Mouse (Mus musculus): ENCODE measurements around the gene C1qtnf6. TPM values are rescaled to one million over a fixed set of nuclear protein-coding genes. Genes with fewer than 3 reads are reported as not detected.

Gene C1qtnf6
- total RNA-seq (2023), result 0.64 TPM

DNA sequence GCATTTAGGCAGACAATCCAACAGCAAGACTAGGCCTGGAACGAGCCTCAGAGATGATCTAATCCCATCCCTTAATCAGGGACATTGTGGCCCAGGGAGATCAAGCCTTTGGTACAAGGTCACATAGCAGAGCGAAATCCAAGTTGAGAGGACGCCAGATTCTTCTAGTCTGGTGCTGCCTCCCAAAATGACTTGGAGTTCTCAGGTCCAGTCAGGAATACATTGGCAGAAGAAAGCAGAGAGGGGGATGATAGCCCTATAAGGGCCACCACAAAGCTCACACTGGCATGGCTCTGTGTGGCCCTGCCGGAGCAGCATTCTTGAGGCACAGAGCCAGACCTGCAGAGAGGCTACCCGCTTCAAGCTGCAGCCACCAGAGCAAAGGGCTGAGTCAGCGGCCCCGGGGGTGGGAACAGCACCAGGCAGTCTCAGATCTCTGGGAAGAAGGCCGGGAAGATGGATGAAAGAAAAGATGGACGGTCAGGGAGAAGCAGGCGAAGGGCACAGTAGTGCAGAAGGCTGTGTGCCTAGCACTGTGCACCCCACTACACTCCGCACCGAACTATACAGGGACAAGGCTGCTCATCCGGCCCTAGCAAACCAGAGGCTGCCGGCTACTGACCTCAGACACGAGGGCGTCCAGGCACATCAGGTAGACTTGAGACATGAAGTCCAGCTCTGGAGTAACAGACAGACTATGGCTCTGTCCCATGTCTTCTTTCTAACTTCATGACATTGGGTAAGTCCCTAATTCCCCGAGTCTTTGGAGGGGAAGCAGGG, at the start of gene C1qtnf6:
Gene C1qtnf6 (minus strand): TSS at position 746 of the 780 bp plus-strand sequence.

DNA sequence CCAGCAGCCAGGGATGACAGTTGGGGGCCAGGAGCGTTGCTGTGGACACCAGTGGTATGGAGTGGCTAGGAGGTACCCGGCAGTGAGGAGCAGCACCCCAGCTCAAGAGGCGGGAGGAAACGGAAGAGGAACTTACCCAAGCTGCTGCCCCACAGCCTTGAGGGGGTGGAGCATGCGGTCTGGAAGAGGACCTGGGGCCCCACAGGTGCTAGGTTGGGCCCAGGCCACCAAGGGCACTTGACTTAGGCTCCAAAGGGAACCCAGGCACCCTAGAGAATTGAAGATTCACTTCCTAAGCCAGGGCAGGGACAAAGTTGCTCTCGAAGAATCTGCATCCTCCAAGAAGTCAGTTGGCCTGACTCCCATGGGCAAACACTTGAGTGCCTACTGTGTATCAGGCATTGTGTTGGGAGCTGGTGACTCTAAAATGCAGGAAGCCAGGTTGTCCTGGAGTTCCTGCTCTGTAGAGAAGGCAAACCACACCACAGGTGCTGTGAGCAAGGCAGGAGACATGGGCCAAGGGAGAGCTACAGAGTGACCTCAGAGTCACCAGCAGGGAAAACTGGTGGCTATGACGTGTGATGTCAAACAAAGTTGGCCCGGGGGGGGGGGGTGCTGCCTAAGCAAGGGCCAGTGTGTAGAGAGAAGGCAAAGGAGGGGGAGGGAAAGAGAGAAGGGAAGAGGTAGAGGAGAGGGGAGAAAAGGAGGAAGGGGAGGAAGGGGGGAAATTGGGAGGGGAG, 41.6 kb upstream of the C1qtnf6 start, which contains the start of gene Rac2:
Gene Rac2 (minus strand): TSS at position 126 of the 740 bp plus-strand sequence.

DNA sequence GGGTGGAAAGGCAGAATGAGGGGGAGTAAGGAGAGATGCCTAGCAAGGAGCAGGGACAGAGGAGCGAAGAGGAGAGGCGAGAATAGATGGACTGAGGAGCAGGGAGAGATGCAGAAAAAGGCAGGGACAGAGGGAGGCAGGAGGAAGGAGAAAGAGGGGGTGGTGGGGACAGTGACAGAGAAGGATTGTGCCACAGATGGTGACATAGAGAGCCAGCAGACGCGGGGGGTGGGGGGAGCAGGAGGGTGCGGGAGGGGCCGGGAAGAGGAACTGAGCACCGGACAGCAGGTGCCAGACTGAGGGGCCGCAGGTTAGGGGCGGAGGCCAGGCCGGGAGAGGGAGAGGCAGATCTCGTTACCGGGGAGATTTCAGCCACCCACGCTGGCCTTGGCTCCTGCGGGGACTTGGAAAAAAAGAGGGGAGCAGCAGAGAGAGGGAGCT, 13.4 kb upstream of the C1qtnf6 start, which contains the start of gene Sstr3:
Gene Sstr3 (minus strand): TSS at position 125 of the 441 bp plus-strand sequence.

DNA sequence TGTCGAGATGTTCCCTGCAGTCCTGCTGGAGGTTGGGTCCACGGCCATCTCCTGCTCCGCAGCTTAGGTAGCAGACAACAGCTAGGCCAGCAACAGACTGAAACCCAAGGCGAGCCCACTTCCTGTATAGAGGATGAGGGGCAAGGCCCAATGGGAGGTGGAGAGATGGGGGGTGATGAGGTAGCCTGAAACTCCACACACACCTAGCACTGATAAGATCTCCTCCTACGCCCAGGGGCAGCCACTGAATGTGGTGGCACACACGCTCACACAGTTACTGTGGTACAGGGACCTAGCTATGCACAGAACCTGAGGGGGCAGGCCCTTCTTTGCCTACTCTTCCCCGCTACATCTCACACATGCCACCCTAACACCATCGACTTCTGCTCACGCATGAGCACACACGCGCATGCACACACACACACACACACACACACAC, 36.2 kb downstream of the C1qtnf6 start, which contains the start of gene Il2rb:
Gene Il2rb (minus strand): TSS at position 304 of the 439 bp plus-strand sequence.

Other genes with a start within 250 kb of the C1qtnf6 start
- 2.2 TPM for gene Csf2rb2, start 225.7 kb downstream of the C1qtnf6 start, total RNA-seq (2023)
- gene Csf2rb, start 205.7 kb downstream of the C1qtnf6 start, total RNA-seq (2023), result 7.1 TPM
- not detected for gene Tex33, start 135.5 kb downstream of the C1qtnf6 start, total RNA-seq (2023)
- 0.67 TPM for gene Tst, start 125.5 kb downstream of the C1qtnf6 start, total RNA-seq (2023)
- 19.9 TPM for gene Mpst, start 125.0 kb downstream of the C1qtnf6 start, total RNA-seq (2023)
- 3.8 TPM for gene Kctd17, start 102.9 kb downstream of the C1qtnf6 start, total RNA-seq (2023)
- gene Tmprss6, start 62.8 kb downstream of the C1qtnf6 start, total RNA-seq (2023), result not detected
- 35.8 TPM for gene Il2rb, start 36.1 kb downstream of the C1qtnf6 start, total RNA-seq (2023)
- gene Sstr3, start 13.3 kb upstream of the C1qtnf6 start, total RNA-seq (2023), result not detected
- 751 TPM for gene Rac2, start 41.4 kb upstream of the C1qtnf6 start, total RNA-seq (2023)
- 99.9 TPM for gene Cyth4, start 65.6 kb upstream of the C1qtnf6 start, total RNA-seq (2023)
- 0.79 TPM for gene Elfn2, start 187.4 kb upstream of the C1qtnf6 start, total RNA-seq (2023)
- 103 TPM for gene Mfng, start 242.1 kb upstream of the C1qtnf6 start, total RNA-seq (2023)